Mouse (Mus musculus) ovary, adult 18-20 months (tissue): ENCODE measurements around the gene Cd22.
A peak's percentile ranks its signal among the peaks of the same experiment; 100 is the strongest.
"Not testable (repeated sequence)": the region's sequence is repeated elsewhere in the genome, so short reads cannot be mapped to it uniquely, and the experiment has no call there.

ENCODE experiments used
- DNase-seq: peaks from one replicate; pipeline ENCODE4 v3.0.0; 2022; ENCODE audit warnings: low spot score, mixed read lengths

Cd22 gene

GRCm38 (mm10) chr7:30861464-30861863, 18.7 kb downstream of the Cd22 start, which contains the start of gene Ffar1:
TSS of gene Ffar1 (minus strand) at chr7:30861564.
- DNase-seq, result no peak

- DNase-seq, result no peak
Measured at GRCm38 (mm10) chr7:30859635-30860402, 20.3 kb downstream of the Cd22 start.

- DNase-seq, result no peak
Measured at GRCm38 (mm10) chr7:30859290-30859634, 20.9 kb downstream of the Cd22 start.

- DNase-seq, result no peak
Measured at GRCm38 (mm10) chr7:30857746-30858145, 22.4 kb downstream of the Cd22 start.

GRCm38 (mm10) chr7:30856078-30856477, 24.1 kb downstream of the Cd22 start, which contains the start of gene Ffar3:
TSS of gene Ffar3 (minus strand) at chr7:30856178.
- no peak for DNase-seq

GRCm38 (mm10) chr7:30851421-30851820, 28.7 kb downstream of the Cd22 start:
- no peak for DNase-seq

- no peak for DNase-seq
Measured at GRCm38 (mm10) chr7:30847934-30848333, 32.2 kb downstream of the Cd22 start.

GRCm38 (mm10) chr7:30847386-30847785, 32.8 kb downstream of the Cd22 start:
- DNase-seq, result no peak

GRCm38 (mm10) chr7:30846505-30847053, 33.6 kb downstream of the Cd22 start:
- DNase-seq, result no peak

GRCm38 (mm10) chr7:30844676-30845297, 35.4 kb downstream of the Cd22 start:
- DNase-seq, result no peak

GRCm38 (mm10) chr7:30842092-30842491, 38.0 kb downstream of the Cd22 start:
- no peak for DNase-seq

- DNase-seq, result no peak
Measured at GRCm38 (mm10) chr7:30841379-30841778, 38.8 kb downstream of the Cd22 start.

- peak; percentile 11 for DNase-seq
Measured at GRCm38 (mm10) chr7:30840306-30840705, 39.8 kb downstream of the Cd22 start.

GRCm38 (mm10) chr7:30837277-30837676, 42.9 kb downstream of the Cd22 start:
- DNase-seq, result no peak

GRCm38 (mm10) chr7:30832684-30833083, 47.5 kb downstream of the Cd22 start:
- not testable (repeated sequence) for DNase-seq

- DNase-seq, result no peak
Measured at GRCm38 (mm10) chr7:30832261-30832660, 47.9 kb downstream of the Cd22 start.

- no peak for DNase-seq
Measured at GRCm38 (mm10) chr7:30829428-30829827, 50.7 kb downstream of the Cd22 start.

GRCm38 (mm10) chr7:30828871-30829270, 51.3 kb downstream of the Cd22 start:
- not testable (repeated sequence) for DNase-seq

GRCm38 (mm10) chr7:30826660-30827059, 53.5 kb downstream of the Cd22 start:
- DNase-seq, result no peak

GRCm38 (mm10) chr7:30824306-30824705, 55.8 kb downstream of the Cd22 start:
- no peak for DNase-seq

GRCm38 (mm10) chr7:30823675-30824074, 56.5 kb downstream of the Cd22 start, which contains the start of gene Ffar2:
TSS of gene Ffar2 (minus strand) at chr7:30823775.
- DNase-seq, result no peak

- DNase-seq, result no peak
Measured at GRCm38 (mm10) chr7:30821532-30821931, 58.6 kb downstream of the Cd22 start.

- DNase-seq, result no peak
Measured at GRCm38 (mm10) chr7:30820854-30821445, 59.2 kb downstream of the Cd22 start.
